Mouse (Mus musculus): ENCODE results near the gene Svs3a. TPM values are rescaled to one million over a fixed set of nuclear protein-coding genes. Genes with fewer than 3 reads are reported as not detected.
"Not testable (repeated sequence)": the region's sequence is repeated elsewhere in the genome, so short reads cannot be mapped to it uniquely, and the experiment has no call there.

Svs3a gene
- polyA plus RNA-seq (2011; ENCODE audit: insufficient read depth, insufficient read length, low read depth, missing spikeins), result not detected in 2 replicates

DNA sequence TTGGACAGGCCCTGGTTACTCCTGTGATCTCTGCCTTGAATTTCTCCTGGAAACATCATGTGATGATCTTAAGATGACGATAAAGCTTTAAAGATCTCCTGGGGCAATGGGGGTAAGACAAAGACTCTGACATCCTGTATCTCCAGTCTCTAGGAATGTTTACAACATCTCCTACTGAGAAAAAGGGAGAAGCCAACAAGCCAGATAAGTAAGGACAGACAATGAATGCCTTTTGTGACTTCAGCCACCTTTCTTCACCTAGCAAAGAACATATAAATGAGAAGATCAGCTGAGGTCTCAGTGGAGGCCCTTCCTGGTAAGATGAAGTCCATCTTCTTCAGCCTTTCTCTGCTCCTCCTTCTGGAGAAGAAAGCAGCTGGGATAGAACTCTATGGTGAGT is at the start of gene Svs3a:
TSS of gene Svs3a (plus strand) at position 301 of the 400 bp plus-strand sequence.
- not testable (repeated sequence) for H3K9ac ChIP-seq (ENCODE audit: low read depth, poor library complexity, severe bottlenecking); H3K9me3 ChIP-seq (replicated peaks; ENCODE audit: control insufficient read depth, insufficient read depth, low read length, poor library complexity, severe bottlenecking); H3K4me1 ChIP-seq (ENCODE audit: control insufficient read depth, insufficient read depth, low read length); H3K4me3 ChIP-seq (ENCODE audit: low read depth, low read length); H3K27ac ChIP-seq (ENCODE audit: insufficient read depth, low read length); H3K36me3 ChIP-seq (ENCODE audit: control insufficient read depth, insufficient read depth, low read length, poor library complexity, severe bottlenecking); H3K27me3 ChIP-seq (ENCODE audit: control insufficient read depth, insufficient read depth, low read length, poor library complexity, severe bottlenecking)

- H3K4me3 ChIP-seq (ENCODE audit: low read depth, low read length); H3K4me1 ChIP-seq (ENCODE audit: control insufficient read depth, insufficient read depth, low read length); H3K27me3 ChIP-seq (ENCODE audit: control insufficient read depth, insufficient read depth, low read length, poor library complexity, severe bottlenecking); H3K36me3 ChIP-seq (ENCODE audit: control insufficient read depth, insufficient read depth, low read length, poor library complexity, severe bottlenecking); H3K9me3 ChIP-seq (replicated peaks; ENCODE audit: control insufficient read depth, insufficient read depth, low read length, poor library complexity, severe bottlenecking); H3K27ac ChIP-seq (ENCODE audit: insufficient read depth, low read length); H3K9ac ChIP-seq (ENCODE audit: low read depth, poor library complexity, severe bottlenecking): not testable (repeated sequence)
Measured at GRCm38 (mm10) chr2:164256540-164256939, 32.5 kb upstream of the Svs3a start, which contains the start of gene Svs3b. TSS of gene Svs3b (minus strand) at chr2:164256640.

DNA sequence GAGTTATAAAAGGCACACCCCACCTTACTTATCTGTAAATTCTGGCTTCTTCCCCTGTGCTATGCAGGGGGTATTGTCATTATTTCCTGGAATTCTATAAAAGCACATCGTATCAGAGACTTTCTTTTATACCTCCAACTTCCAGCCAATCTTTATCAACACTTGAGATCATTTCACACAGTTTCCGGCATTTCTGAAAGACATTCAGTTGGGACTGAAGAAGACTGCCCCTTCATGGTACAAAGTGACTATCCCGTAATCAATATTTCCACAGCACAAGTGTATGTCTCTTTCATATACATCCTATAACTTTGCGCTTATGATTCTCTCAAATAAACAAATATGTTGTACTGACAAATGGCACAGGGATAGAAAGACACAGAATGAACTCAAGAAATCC is 10.7 kb upstream of the Svs3a start, which contains the start of gene Svs4:
TSS of gene Svs4 (minus strand) at position 101 of the 400 bp plus-strand sequence.
- H3K27me3 ChIP-seq (ENCODE audit: control insufficient read depth, insufficient read depth, low read length, poor library complexity, severe bottlenecking), result no peaks in the 10 kb centered on the region
- H3K4me3 ChIP-seq (ENCODE audit: low read depth, low read length), result no peak within 1 kb of the TSS
- TF ChIP-seq POLR2A (IDR thresholded peaks at IDR 0.05; ENCODE audit: insufficient read depth, low read length), result no peak
- no peak for TF ChIP-seq EP300 (IDR thresholded peaks at IDR 0.05; ENCODE audit: insufficient read depth, low read depth, low read length)
- TF ChIP-seq CTCF (IDR thresholded peaks at IDR 0.05; ENCODE audit: low read depth, low read length), result no peak
- no peaks in the 10 kb centered on the region for H3K9me3 ChIP-seq (replicated peaks; ENCODE audit: control insufficient read depth, insufficient read depth, low read length, poor library complexity, severe bottlenecking)
- H3K27ac ChIP-seq (ENCODE audit: insufficient read depth, low read length), result no peak within 1 kb of the TSS
- H3K4me1 ChIP-seq (ENCODE audit: control insufficient read depth, insufficient read depth, low read length), result no peaks in the 10 kb centered on the region
- no peaks in the 10 kb centered on the region for H3K36me3 ChIP-seq (ENCODE audit: control insufficient read depth, insufficient read depth, low read length, poor library complexity, severe bottlenecking)
- H3K9ac ChIP-seq (ENCODE audit: low read depth, poor library complexity, severe bottlenecking), result no peak within 1 kb of the TSS

- Histone ChIP-seq H3K27me3 (ENCODE audit: control insufficient read depth, insufficient read depth, low read length, poor library complexity, severe bottlenecking) (no peaks in the 10 kb centered on the region), H3K36me3 (ENCODE audit: control insufficient read depth, insufficient read depth, low read length, poor library complexity, severe bottlenecking) (no peaks in the 10 kb centered on the region), H3K9me3 (replicated peaks; ENCODE audit: control insufficient read depth, insufficient read depth, low read length, poor library complexity, severe bottlenecking) (no peaks in the 10 kb centered on the region), H3K27ac (ENCODE audit: insufficient read depth, low read length) (no peak overlapping the region), H3K4me3 (ENCODE audit: low read depth, low read length) (no peak overlapping the region), H3K4me1 (ENCODE audit: control insufficient read depth, insufficient read depth, low read length) (no peaks in the 10 kb centered on the region), H3K9ac (ENCODE audit: low read depth, poor library complexity, severe bottlenecking) (no peak overlapping the region)
- no peak for TF ChIP-seq EP300 (IDR thresholded peaks at IDR 0.05; ENCODE audit: insufficient read depth, low read depth, low read length)
- TF ChIP-seq CTCF (IDR thresholded peaks at IDR 0.05; ENCODE audit: low read depth, low read length), result no peak
- TF ChIP-seq POLR2A (IDR thresholded peaks at IDR 0.05; ENCODE audit: insufficient read depth, low read length), result no peak
Measured at GRCm38 (mm10) chr2:164312599-164312998, 23.5 kb downstream of the Svs3a start.

DNA sequence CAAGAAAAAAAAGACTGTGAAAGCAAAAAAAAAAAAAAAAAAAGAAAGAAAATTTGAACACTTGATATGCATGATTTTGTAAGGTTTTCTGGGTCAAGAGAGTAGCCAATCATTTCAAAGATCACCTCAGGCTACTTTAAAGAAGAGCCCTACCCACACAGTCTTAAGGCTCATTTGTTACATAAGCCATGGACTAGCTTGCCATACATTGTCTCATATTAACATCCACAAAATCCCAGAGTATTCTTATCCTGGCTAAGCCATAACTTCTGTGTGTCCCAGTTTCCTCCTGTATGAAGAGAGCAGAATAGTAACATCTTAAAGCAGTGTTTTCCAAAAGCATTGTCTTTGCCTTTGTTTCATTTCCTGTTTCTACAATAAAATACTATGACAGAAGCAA is 26.4 kb downstream of the Svs3a start:
- H3K4me1 ChIP-seq (ENCODE audit: control insufficient read depth, insufficient read depth, low read length); H3K9ac ChIP-seq (ENCODE audit: low read depth, poor library complexity, severe bottlenecking); H3K27ac ChIP-seq (ENCODE audit: insufficient read depth, low read length); H3K9me3 ChIP-seq (replicated peaks; ENCODE audit: control insufficient read depth, insufficient read depth, low read length, poor library complexity, severe bottlenecking); H3K4me3 ChIP-seq (ENCODE audit: low read depth, low read length); H3K27me3 ChIP-seq (ENCODE audit: control insufficient read depth, insufficient read depth, low read length, poor library complexity, severe bottlenecking); H3K36me3 ChIP-seq (ENCODE audit: control insufficient read depth, insufficient read depth, low read length, poor library complexity, severe bottlenecking): not testable (repeated sequence)

DNA sequence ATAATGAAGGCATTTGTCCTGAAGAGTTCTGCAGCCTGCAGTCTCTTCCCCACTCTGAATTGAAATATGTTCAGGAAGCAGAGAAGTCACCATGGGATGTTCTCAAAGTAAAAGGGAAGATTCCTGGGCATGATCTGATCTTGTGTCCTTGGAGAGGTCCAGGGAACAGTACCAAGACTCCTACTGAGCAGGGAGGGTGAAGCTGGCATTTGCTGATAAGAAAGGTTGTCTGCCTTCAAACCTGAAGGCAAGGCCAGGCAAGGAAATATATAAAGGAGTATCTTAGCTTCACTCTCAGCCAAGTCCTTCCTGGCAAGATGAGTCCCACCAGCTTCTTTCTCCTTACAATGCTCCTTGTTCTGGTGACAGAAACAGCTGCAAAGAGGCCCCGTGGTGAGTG is 27.4 kb downstream of the Svs3a start, which contains the start of gene Svs6:
TSS of gene Svs6 (plus strand) at position 301 of the 400 bp plus-strand sequence.
- not testable (repeated sequence) for H3K9me3 ChIP-seq (replicated peaks; ENCODE audit: control insufficient read depth, insufficient read depth, low read length, poor library complexity, severe bottlenecking); H3K27me3 ChIP-seq (ENCODE audit: control insufficient read depth, insufficient read depth, low read length, poor library complexity, severe bottlenecking); H3K27ac ChIP-seq (ENCODE audit: insufficient read depth, low read length); H3K9ac ChIP-seq (ENCODE audit: low read depth, poor library complexity, severe bottlenecking); H3K4me3 ChIP-seq (ENCODE audit: low read depth, low read length); H3K4me1 ChIP-seq (ENCODE audit: control insufficient read depth, insufficient read depth, low read length); H3K36me3 ChIP-seq (ENCODE audit: control insufficient read depth, insufficient read depth, low read length, poor library complexity, severe bottlenecking)

DNA sequence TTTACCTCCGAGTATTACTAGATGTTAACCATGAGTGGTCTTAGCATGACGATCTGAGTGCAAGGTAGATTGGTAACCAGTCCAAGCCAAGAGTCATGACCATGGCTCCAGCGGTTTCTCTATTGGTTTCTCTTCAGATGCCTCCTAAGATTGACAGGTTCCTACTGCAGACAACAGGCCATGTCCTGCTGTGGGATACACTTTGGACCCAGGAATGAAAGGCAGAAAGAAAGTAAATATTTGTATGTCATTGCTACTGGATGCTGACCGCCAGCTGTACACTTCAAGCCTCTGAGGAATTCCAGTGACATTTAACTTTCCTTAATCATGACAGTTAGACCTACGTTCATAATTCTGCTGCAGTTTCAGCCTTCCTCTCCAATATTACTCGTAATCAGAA is 31.9 kb downstream of the Svs3a start:
- Histone ChIP-seq H3K36me3 (ENCODE audit: control insufficient read depth, insufficient read depth, low read length, poor library complexity, severe bottlenecking) (no peaks in the 10 kb centered on the region), H3K27me3 (ENCODE audit: control insufficient read depth, insufficient read depth, low read length, poor library complexity, severe bottlenecking) (peaks cover 1% of the 10 kb centered on the region; the same call in 1 of the 2 replicates), H3K9ac (ENCODE audit: low read depth, poor library complexity, severe bottlenecking) (no peak overlapping the region), H3K27ac (ENCODE audit: insufficient read depth, low read length) (no peak overlapping the region), H3K9me3 (replicated peaks; ENCODE audit: control insufficient read depth, insufficient read depth, low read length, poor library complexity, severe bottlenecking) (no peaks in the 10 kb centered on the region), H3K4me1 (ENCODE audit: control insufficient read depth, insufficient read depth, low read length) (no peaks in the 10 kb centered on the region), H3K4me3 (ENCODE audit: low read depth, low read length) (no peak overlapping the region)
- TF ChIP-seq CTCF (IDR thresholded peaks at IDR 0.05; ENCODE audit: low read depth, low read length) (no peak), EP300 (IDR thresholded peaks at IDR 0.05; ENCODE audit: insufficient read depth, low read depth, low read length) (no peak), POLR2A (IDR thresholded peaks at IDR 0.05; ENCODE audit: insufficient read depth, low read length) (no peak)

DNA sequence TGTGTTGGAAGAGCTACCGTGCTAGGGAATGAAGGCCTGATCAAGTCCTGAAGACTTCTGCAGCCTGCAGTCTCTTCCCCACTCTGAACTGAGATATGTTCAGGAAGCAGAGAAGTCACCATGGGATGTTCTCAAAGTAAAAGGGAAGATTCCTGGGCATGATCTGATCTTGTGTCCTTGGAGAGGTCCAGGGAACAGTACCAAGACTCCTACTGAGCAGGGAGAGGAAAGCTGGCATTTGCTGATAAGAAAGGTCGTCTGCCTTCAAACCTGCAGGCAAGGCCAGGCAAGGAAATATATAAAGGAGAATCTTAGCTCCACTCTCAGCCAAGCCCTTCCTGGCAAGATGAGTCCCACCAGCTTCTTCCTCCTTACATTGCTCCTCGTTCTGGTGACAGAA is 43.4 kb downstream of the Svs3a start, which contains the start of gene Svs5:
TSS of gene Svs5 (plus strand) at position 301 of the 400 bp plus-strand sequence.
- not testable (repeated sequence) for H3K9ac ChIP-seq (ENCODE audit: low read depth, poor library complexity, severe bottlenecking); H3K36me3 ChIP-seq (ENCODE audit: control insufficient read depth, insufficient read depth, low read length, poor library complexity, severe bottlenecking); H3K4me3 ChIP-seq (ENCODE audit: low read depth, low read length); H3K9me3 ChIP-seq (replicated peaks; ENCODE audit: control insufficient read depth, insufficient read depth, low read length, poor library complexity, severe bottlenecking); H3K27ac ChIP-seq (ENCODE audit: insufficient read depth, low read length); H3K4me1 ChIP-seq (ENCODE audit: control insufficient read depth, insufficient read depth, low read length); H3K27me3 ChIP-seq (ENCODE audit: control insufficient read depth, insufficient read depth, low read length, poor library complexity, severe bottlenecking)

All from ES-Bruce4 (cell line).